Mouse (Mus musculus) skeletal muscle tissue, adult 2 months (tissue): ENCODE measurements around the gene Gm49721.
"Not testable (repeated sequence)": the region's sequence is repeated elsewhere in the genome, so short reads cannot be mapped to it uniquely, and the experiment has no call there.

Experiments
- DNase-seq: peaks from one replicate; pipeline ENCODE4 v3.0.0-alpha.2; 2012; ENCODE audit warnings: low read depth, low spot score

Gm49721 gene

DNA sequence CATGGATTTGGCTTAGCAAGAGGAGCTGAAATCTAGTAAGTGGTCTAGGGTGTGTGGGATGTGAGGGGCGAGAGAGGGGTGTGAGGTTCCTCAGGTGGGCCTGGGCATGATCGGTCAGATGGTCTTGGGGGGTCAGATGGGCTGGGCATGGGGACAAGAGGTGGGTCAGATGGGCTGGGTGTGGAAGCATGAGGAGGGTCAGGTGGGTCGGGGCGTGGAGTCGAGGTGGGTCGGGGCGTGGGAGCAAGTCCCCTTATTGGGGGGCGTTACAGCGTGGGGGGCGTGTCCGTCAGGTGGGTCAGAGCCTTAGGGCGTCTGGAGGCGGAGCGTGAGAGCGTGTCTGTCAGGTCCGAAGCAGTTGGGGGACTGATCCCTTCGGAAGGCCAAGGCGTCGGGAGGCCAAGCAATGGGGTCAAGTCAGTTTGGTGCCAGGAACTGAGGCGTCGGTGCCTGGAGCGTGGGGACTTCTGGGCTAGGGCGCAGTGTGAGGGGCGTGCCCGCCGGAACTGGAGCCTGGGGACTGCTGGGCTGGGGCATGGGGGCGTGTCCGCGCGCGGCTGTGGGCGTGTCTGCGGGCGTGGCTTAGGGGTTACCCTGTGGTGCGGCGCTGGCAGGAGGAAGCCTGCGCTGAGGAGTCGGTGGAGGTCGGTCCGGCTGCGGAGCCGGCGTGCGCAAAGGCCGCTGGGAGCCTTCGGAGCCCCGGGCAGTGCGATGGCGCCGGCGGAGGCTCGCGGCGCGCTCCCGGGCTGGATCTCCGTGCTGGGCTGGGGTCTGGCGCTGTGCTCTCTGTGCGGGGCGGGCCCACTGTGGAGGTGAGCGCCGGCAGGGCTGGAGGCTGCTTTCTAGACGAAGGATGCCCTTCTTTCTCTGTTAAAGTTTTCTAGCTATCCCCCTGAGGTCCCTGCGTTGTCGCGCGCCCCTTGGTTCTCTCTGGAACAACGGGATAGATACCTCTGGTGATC, at the start of gene Gm49721:
Gm49721 (plus strand) TSS at position 618 of the 962 bp plus-strand sequence.
- not testable (repeated sequence) for DNase-seq

DNA sequence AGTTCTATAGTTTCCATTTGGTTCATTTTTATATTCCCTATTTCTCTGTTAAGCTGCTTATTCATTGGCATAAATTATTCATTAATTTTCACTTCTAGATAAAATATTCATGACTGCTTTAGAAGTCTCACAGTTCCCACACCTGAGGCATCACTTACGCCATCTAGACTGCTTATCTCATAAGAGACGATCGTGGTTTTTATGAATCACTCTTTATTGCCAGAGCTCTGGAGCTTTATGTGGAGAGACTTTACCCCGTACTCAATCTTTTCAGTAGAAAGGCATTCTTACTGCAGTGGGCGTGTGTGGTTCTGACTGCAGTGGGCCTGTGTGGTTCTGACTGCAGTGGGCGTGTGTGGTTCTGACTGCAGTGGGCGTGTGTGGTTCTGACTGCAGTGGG, 47.1 kb upstream of the Gm49721 start:
- DNase-seq: not testable (repeated sequence)

DNA sequence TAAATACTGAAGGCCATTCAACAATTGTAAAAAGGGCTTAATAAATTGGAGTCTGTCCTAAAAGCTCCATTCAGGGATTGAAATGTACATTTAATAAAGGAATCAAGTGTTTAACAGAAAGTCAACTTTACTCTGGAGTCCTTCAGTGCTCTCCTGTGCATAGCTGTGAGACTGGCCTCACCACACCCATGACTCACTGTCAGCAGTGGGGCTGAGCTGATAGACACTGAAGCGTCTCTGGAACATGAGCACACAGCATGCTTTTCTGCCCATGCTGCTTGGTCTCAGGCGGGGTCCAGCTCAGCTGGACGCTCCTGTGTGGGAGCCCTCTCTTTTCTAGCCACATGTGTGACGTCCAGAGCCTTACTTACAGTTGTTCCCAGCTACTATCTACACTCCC, 36.1 kb upstream of the Gm49721 start:
- not testable (repeated sequence) for DNase-seq

DNA sequence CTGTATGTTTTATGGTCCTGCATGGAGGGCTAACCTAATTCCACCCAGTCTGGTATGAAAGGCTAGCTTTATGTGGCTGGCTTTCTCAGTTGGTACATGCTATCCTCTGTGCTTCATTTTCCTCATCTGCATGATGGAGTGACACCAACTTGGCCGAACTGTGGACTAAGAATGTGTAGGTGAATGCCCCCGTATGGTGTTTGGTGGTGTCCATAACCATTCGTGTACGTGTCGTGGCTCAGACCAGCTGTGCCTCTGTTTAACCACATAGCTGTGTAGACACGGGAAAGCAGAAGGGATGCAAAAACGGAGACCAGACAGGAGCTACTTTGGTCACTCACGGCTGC, 31.1 kb upstream of the Gm49721 start:
- DNase-seq: not testable (repeated sequence)

DNA sequence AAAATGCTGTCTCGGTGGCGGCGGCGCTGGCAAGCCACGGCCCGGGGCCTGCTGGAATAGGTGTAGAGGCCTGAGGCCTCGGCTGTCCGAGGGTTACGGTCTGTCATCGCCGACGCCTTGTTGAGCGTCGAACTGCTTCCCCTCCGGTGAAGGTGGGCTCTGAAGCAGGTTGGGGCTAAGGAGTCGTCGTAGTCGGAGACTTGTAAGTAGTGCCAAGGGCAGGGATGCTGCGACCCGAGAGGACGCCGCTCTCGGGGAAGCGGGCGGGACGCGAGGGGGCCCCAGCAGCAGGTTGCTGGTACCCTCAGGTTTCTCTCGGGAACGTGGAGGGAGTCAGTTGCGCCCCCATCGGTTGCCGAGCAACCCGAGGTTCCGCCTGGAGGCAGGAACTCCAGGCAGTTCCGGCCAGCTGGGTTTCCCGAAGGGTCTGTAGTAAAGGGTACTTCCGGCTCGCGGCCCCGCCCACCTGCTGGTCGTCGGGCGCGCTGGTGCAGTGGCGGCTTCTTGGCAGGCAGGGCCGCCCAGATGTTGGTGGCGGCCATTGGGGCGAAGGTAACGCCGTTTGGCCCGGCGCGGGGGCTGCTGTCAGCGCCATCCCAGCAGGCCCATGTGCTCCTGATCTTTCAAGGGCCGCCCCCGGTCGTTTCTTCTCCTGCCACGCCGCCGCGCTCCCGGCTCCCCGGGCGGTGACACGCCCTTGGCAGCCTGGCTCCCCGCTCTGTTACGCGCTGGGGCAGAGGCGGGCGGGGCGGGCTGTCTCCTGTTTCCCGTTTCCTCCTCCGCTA, 30.5 kb upstream of the Gm49721 start, which contains the start of gene Rsph3b:
Rsph3b (minus strand) TSS at position 699 of the 785 bp plus-strand sequence.
- peak; percentile 43 for DNase-seq

DNA sequence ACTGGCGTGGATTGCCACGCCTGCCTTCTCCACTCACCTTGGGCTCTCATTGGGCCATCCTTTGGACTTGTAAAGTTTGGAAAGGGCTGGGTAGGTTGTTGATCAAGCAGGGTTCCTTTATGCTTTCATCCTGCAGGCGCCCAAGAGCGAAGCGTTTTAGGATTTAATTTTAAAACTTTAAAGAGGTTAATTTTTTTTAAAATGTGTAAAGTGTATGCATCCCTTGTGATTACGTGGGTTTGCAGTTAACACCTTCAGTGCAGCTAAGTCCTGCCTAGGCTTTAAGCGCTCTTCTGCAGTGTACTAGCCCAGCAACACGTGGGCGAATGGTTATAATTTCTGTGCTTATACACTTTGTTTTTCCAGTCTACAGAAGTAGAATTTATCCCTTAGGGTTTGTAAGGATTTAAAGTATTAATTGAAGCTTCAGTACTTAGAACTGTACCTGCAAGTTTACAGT, 29.9 kb upstream of the Gm49721 start:
- not testable (repeated sequence) for DNase-seq

DNA sequence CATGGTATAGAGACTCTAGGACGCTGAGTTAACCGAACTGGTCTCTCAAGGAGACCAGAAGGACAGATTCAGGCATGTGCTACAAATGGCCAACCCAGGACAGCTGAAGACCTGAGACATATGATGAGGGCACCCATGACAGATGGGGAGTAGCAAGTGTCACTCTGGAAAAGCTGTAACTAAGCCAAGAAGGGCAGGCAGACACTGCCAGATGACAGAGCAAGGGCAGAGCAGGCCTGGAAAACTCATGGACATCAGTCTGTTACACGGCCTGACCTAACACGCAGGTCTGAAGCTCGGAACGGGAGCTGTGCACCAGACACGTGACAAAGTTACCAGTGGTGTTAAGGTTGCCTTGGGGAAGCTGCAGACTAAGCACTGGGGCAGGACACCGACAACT, 19.8 kb upstream of the Gm49721 start:
- DNase-seq: peak; percentile 70

DNA sequence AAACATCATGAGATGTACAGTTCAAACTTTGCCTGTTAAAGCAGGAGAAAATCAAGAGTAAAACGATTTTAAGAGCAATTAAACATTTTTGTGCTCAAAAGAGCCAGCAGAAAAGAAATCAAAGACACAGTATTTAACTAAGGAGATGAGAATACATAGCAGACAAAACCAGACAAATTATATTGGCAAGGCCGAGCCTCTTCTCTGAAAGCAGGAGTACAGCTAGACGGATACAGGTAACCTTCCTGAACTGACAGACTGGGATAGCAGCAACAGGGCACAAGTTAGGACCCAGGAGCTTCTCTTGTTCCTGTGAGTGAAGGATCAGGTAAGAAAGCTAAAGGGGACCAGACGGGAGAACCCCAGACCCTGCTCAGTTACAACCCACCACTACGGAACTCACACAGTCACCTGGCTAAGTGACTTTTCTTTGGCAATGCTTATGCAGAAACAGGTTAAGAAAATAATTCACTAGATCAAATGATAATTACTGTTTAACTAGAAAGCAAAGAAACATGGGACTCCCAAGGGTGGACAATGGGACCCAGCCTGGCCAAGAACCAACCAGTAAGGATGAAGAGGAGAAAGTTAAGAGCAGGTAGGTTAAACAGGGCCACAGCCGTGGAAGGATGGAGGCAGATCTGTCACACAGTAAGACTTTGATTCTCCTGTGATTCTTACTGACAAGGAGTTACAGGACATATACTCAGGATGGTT, 19.0 kb upstream of the Gm49721 start:
- not testable (repeated sequence) for DNase-seq

DNA sequence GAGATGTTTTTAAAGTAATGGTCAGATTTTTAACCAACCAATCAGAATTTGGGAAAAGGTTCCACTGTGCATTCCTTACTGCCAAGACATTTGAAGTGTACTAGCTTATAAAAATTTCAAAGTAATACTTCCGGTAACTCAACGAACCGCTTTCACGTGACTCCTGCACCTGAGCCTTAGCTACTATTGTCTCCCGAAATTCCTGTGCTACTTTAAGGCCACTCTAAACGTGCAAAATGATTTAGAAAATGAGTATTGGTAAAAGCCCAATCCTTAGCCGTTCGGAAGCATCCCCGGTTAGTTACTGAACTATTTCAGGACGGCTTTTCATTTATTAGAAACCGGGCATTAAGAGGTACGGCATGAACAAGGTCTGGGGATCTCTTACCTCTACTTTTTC, 18.4 kb upstream of the Gm49721 start:
- DNase-seq: not testable (repeated sequence)

DNA sequence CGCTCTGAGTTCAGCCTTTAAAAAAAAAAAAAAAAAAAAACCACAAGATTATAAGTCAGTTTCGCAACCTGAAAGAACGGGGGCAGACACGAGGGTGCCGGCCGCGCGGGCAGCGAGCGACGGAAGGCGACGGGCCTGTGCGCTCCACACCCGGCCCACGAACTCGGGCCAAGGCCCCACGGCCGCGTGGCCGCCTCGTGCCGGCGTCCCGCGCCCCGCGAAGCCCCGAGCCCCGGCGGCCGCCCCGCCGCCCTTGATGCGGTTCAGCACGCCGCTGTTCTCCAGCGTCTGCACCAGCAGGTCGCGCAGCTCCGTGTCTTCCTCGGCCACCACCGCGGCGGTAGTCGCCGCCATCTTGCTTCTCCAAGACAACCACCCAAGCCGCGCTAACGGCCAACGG, 17.9 kb upstream of the Gm49721 start, which contains the start of gene Tagap1:
Tagap1 (minus strand) TSS at position 381 of the 400 bp plus-strand sequence.
- DNase-seq: not testable (repeated sequence)

DNA sequence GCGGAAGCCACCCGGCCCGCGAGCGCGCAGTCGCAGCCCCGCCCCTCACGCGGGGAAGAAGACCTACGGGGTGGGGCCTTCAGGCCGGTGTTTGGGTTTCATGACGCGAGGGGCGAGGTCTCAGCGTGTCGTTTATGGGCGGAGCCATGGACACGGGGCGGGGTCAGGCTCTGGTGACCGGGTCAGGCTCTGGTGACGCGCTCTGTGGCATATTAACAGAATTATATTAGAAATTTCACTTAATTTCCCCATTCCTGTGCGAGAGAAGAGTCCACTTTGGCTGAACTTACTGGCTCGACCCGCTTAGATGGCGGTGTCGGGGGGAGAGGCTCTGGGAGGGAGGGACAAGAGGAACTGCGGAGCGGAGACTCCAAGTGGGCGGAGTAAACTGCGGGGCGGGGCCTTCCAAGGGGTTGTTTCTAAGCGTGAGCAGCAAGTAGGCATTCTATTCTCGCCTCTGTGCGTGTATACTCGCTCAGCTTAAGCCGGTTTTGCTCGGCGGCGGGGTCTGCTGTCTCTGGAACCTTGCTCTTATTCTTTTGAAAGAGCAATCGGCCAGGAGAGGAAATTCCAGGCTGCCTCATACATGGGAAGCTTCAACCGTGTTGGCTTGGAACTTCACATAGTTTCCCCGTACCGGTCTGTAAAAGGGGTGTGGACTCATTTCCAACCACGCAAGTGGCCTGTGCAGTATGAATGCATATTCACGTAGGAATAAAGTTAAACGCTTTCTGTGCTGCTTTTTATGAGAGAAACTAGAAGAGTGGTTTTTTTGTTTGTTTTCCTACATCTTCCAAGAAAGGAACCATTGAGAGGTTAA, 17.3 kb upstream of the Gm49721 start:
- not testable (repeated sequence) for DNase-seq

DNA sequence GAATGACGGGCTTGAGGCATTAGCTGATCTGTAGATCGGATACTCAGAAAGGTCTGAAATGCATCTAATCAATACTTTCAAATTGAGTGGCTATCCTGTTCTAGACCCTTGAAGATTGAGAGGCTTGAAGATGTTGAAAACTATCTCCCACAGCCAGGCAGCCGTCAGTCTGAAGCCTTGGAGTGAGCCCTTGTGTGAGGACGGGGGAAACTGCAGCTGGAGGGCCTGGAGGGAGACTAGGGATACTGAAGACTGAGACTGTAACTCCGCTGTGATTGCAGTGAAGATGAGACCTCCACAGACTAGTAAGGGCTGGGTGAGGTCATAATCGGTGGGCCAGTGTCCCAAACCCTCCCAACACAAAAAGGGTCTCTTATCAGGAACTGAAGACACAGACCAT, 16.4 kb upstream of the Gm49721 start:
- DNase-seq: not testable (repeated sequence)

DNA sequence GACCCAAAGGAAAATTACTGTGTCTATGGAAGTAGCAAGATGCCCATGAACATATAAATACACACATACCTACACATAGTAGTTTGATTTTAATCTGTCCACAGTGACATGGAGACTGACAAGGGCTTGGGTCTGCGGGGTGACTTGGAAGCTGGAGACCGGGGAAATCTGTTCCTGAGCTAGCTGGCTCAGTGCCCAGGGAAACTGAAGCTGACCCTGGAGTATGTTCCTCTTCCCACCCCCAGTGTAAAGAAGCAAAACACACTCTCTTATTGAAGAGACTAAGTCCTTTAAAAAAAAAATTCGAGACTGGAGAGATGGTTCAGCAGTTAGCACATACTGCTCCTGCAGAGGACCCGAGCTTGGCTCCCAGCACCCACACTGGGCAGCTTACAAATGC, 15.8 kb upstream of the Gm49721 start:
- peak; percentile 22 for DNase-seq

DNA sequence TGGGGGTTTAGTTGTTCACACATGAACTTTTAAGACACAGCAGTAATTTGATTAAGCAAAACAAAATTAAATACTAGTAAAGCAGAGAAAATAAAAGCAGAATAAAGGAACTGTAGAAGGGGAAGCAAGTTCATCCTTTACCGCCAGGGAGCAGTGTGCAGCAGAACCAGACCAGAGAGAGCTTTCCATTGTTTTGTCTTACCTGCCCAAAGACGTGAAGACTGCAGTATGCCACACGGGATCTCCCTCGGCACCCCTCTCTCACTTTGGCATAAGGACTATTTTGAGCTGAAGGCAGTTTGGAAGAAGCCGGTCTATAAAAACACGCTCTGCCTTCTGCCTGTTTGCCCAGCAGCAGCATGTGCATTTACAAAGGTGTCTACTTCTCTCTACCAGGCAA, 13.3 kb upstream of the Gm49721 start:
- not testable (repeated sequence) for DNase-seq

DNA sequence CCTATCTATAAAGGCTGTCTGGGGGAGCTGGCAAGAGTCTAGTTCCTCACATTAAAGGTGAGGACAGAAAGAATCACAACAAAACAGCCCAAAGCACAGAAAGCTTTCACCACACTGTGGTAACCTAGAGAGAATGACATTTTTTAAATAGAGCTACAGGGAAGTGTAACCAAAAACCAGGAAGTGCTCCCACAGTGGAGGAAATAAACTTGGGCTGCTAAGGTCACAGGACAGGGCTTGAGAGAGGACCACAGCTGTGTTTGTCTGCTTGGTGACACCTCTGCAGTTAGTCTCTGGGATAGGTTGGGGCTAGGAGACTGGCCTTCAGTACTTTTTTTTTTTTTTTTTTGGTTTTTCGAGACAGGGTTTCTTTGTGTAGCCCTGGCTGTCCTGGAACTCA, 11.0 kb upstream of the Gm49721 start:
- DNase-seq: not testable (repeated sequence)

DNA sequence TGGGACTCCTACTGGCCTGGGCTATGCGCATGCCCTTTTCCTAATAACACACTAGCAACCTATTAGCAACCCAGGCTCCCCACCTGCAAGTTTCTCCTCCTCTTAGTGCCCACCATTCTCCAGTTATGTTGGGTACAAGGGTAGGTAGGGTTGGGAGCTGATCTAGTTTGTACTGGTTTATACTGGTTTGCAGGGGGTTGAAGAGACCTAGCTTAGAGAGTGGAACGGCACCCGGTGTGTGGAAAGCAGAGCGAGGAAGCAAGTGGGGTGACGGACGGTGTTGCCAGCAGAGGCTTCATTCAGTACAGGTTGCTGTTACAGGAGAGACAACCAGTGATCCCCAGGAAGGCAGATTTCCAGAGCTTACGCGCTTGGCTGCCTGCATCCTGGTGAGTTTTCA, 8.4 kb upstream of the Gm49721 start, which contains the start of gene Rnaset2b:
Rnaset2b (plus strand) TSS at position 301 of the 400 bp plus-strand sequence.
- DNase-seq: not testable (repeated sequence)

DNA sequence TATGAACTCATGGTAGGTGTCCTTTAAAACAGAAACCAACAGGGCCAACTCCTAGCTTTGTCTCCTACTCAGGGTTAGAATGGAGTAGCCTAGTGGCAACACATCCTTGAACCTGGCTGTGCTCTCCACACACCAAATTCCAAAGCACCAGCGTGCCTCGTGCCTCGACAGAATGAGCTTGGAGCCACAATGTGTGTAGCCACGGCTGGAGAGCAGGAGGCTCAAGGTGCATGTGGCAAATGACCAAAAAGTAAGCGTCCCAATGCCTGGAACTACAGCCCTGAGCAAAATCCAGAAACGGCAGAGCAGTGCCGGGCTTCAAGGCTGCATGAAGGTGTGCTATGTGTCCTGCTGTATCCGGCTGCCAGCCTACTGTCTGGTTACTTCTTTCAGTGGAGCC, 7.5 kb upstream of the Gm49721 start:
- DNase-seq: not testable (repeated sequence)

DNA sequence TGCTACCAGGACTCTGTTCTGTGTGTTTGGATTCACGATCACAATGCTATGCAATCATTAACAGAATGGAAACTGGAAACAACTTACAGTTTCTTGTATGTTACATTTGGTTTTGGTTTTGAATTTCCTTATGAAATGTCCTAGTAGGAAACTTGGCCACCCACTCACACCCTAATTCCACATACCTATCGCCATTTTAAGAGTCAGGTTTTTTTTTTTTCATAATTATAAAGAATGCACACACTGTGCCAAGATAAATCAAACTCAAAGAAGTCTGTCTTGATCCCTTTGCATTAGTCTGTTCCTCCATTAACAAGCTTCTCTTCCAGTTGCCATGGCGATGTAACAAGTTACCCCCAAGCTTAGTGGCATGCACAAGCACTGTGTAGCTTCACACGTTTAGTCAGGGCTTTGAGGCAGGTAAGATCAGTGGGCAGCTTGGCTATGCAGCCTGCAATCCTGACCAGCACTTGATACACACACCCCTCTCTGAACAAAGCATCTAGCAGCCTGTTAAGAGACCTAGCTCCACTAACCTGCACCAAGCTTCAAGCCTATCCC, 5.8 kb upstream of the Gm49721 start:
- DNase-seq: not testable (repeated sequence)

DNA sequence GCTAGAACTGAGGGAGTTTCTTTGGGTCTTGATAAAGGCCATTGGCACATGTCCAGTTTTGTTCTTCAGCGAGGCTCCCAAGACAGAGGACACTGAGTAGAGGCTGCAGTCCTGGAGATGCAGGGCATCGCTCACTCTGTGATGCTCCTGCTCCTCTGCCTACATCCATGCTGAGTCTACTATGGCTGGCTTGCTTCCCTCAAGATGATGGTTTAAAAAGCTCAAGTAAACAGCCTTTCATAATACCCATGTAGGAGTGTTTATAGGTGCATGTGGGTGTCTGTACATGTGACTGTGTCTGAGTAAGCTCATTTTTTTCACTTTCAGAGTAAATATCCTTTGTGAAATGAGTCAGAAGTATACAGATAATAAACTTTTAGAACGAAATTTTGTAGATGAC, 3.7 kb upstream of the Gm49721 start:
- DNase-seq: not testable (repeated sequence)

DNA sequence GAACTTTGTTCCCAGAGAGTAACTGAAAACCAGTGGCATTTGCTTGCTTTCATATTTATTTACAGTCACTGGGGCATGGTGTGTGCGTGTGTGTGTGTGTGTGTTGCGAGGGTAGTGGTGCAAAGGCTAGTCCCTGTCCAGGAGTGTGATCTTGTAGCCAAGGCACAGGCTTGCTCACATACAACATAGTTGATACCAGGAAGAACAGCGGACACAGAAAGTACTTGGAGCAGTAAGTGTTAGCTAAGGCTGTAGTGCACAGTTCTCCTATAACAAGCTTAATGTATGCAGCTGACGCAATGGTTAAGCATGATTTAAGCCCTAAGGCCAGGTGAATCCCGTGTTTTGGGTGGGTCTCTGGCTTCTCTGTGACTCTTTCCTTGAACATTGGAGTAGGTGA, 676 bp downstream of the Gm49721 start:
- DNase-seq: peak; percentile 18
